Mouse (Mus musculus) kidney, adult 2 months (tissue): ENCODE results near the gene Smarca5. TPM values are rescaled to one million over a fixed set of nuclear protein-coding genes. Genes with fewer than 3 reads are reported as not detected.

Source experiments
- DNase-seq: peaks from one replicate; pipeline ENCODE4 v3.0.0; 2021
- H3K27ac ChIP-seq: fragments of 200-500 bp; 2 replicates; pipeline ENCODE4 v1.5.1; 2012; ENCODE audit warnings: low read depth, low read length, control low read depth, inconsistent platforms; ENCODE audit not compliant: insufficient read depth
- H3K27me3 ChIP-seq: fragments of 200-500 bp; replicated peaks from 2 replicates; pipeline ENCODE4 v1.6.1; 2012; ENCODE audit warnings: mild to moderate bottlenecking, moderate library complexity, low read length, inconsistent platforms; ENCODE audit not compliant: control insufficient read depth, insufficient read depth
- H3K36me3 ChIP-seq: fragments of 200-500 bp; 2 replicates; pipeline ENCODE4 v1.6.1; 2012; ENCODE audit warnings: mild to moderate bottlenecking, moderate library complexity, low read length, inconsistent platforms; ENCODE audit not compliant: control insufficient read depth, insufficient read depth
- H3K4me1 ChIP-seq: fragments of 200-500 bp; 2 replicates; pipeline ENCODE4 v1.6.1; 2011; ENCODE audit warnings: low read length; ENCODE audit not compliant: control insufficient read depth, insufficient read depth
- H3K4me3 ChIP-seq: fragments of 200-500 bp; 2 replicates; pipeline ENCODE4 v1.5.1; 2011; ENCODE audit warnings: mild to moderate bottlenecking, low read depth, low read length, control low read depth; ENCODE audit not compliant: insufficient read depth
- CTCF ChIP-seq: fragments of 200-500 bp; conservative IDR thresholded peaks from 2 replicates; pipeline ENCODE4 v1.5.1; 2011; ENCODE audit warnings: low read depth, mild to moderate bottlenecking, control low read depth, low read length, moderate library complexity, mixed read lengths; ENCODE audit not compliant: insufficient read depth, insufficient read length
- POLR2A ChIP-seq: fragments of 200-500 bp; IDR thresholded peaks from one replicate; pipeline ENCODE4 v1.6.1; 2011; ENCODE audit warnings: low read depth, low read length, control low read depth
- WGBS: fragments of 180-500 bp; shearing (Covaris S2); methylation state at CpG from one replicate; pipeline ENCODE4 v1.1.7; 2018; 5-methylcytosine and 5-hydroxymethylcytosine counted together
- polyA plus RNA-seq: library from polyadenylated mRNA; depleted of rRNA; stranded (reverse); fragments of >200 nt; gene quantifications from 2 replicates; pipeline ENCODE4 v1.2.3, GENCODE M21; 2012; rRNA removed

Smarca5 gene
- polyA plus RNA-seq, 1 experiment = 4.5 TPM

DNA sequence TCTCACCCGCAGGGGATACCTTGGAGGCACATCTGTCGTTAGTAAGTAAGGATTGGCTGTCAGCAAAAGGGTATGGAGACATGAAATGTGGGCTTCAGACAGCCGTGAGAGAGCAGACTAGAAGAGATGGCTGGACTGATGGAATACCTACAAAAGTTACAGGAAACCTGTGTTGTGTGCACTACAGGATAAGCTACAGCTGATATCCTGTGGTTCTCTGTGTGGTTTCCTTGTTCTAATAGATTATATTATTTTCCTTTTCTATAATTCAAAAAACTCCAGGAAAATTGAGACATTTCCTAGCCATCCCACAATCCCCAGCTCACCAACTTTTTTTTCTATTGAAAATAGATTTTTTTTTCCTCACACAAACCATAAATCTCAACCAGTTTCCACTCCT, 75.8 kb downstream of the Smarca5 start:
- Histone ChIP-seq H3K27ac (no peak overlapping the region), H3K4me3 (no peak overlapping the region), H3K27me3 (no peaks in the 10 kb centered on the region), H3K36me3 (no peaks in the 10 kb centered on the region), H3K4me1 (no peaks in the 10 kb centered on the region)
- TF ChIP-seq CTCF = no peak
- TF ChIP-seq POLR2A = no peak
- no peak for DNase-seq
- 57% methylated on average over 3 of the region's 3 CpGs for WGBS

DNA sequence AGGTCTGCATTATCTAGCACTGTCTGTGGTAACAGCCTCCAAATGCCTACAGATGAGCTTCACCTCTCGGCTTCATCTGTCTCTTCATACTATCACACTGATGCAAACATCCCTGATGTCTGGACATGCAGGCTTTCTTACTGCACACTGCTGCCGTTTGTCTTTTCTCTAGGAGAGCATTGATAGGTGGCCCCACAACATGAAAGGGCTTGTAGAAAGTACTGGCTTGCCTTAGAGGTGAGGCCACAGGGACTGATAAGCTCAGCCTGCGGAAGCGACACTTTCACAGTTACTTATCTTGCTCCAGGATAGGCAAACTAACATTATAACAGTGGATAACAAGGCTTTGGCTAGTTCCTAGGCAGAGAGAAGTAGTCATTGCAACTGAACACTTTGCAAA, 78.2 kb downstream of the Smarca5 start:
- Histone ChIP-seq H3K4me3 (no peak overlapping the region), H3K36me3 (no peaks in the 10 kb centered on the region), H3K27me3 (no peaks in the 10 kb centered on the region), H3K27ac (no peak overlapping the region), H3K4me1 (no peaks in the 10 kb centered on the region)
- no peak for DNase-seq
- 84% methylated on average over 4 of the region's 4 CpGs for WGBS
- TF ChIP-seq CTCF = no peak
- no peak for TF ChIP-seq POLR2A

DNA sequence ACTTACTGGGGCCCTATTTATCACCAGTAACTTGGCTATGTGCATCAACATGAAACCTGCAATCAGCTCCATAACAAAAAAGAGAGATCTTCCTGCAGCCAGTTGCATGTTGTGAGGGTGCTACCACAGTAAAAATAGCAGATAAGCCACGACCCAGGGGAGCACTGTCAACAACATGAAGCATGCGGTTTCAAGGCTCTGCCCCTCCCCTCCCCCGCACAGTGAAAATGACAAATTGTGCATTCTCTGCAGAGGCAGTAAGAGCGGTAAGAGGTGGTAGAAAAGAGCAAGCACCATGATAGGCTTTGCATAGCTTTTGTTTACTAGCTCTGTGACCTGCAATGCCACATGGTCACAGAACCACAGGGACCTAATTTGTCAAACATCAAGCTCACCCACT, 81.7 kb downstream of the Smarca5 start:
- 41% methylated on average over 4 of the region's 4 CpGs for WGBS
- Histone ChIP-seq H3K4me3 (no peak overlapping the region), H3K36me3 (no peaks in the 10 kb centered on the region), H3K27me3 (no peaks in the 10 kb centered on the region), H3K27ac (no peak overlapping the region), H3K4me1 (no peaks in the 10 kb centered on the region)
- TF ChIP-seq POLR2A (no peak), CTCF (no peak)
- DNase-seq = no peak

Other genes with a start within 250 kb of the Smarca5 start
- 0.08 TPM in 1 of 2 replicates, not detected in the other for gene Gypa, start 245.7 kb downstream of the Smarca5 start, polyA plus RNA-seq
- not detected in 2 replicates for gene Frem3, start 128.4 kb downstream of the Smarca5 start, polyA plus RNA-seq
- 24.6 and 27.8 TPM in 2 replicates for gene Gab1, start 141.0 kb upstream of the Smarca5 start, polyA plus RNA-seq